Mouse (Mus musculus) heart, adult 2 months (tissue): Measurements from ENCODE around the gene Ppp4r3a.

Source experiments
- CTCF ChIP-seq: fragments of 200-600 bp; IDR thresholded peaks from 2 replicates; pipeline ENCODE4 v1.8.1; 2022; ENCODE audit warnings: antibody characterized with exemption, mild to moderate bottlenecking, moderate library complexity
- EP300 ChIP-seq: fragments of 200-500 bp; IDR thresholded peaks from 2 replicates; pipeline ENCODE4 v1.6.1; 2011; ENCODE audit warnings: low read depth, low read length, control low read depth; ENCODE audit not compliant: insufficient read depth

- no peak for TF ChIP-seq CTCF
- no peak for TF ChIP-seq EP300
These were observed 77.7 kb downstream of the Ppp4r3a start for GRCm38 (mm10) chr12:101005665-101006420.
